Mouse (Mus musculus) kidney, embryonic 14.5 days (tissue): ENCODE measurements around the gene Klhl32. TPM values are rescaled to one million over a fixed set of nuclear protein-coding genes. Genes with fewer than 3 reads are reported as not detected.
"Not testable (repeated sequence)": the region's sequence is repeated elsewhere in the genome, so short reads cannot be mapped to it uniquely, and the experiment has no call there.

Source experiments
- ATAC-seq: fragments of 200-750 bp; cut with Nextera tagmentation; 2 replicates; pipeline ENCODE4 v1.8.0; 2017; ENCODE audit warnings: moderate number of reproducible peaks, mild to moderate bottlenecking, moderate TSS enrichment, moderate library complexity; ENCODE audit not compliant: low FRiP score, low TSS enrichment
- H3K27ac ChIP-seq: fragments of 300-500 bp; sonication (generic); 2 replicates; pipeline ENCODE4 v1.5.1; 2014; ENCODE audit warnings: low read depth, mild to moderate bottlenecking, low read length, moderate library complexity, mixed read lengths
- H3K27me3 ChIP-seq: fragments of 300-500 bp; sonication (generic); 2 replicates; pipeline ENCODE4 v1.6.1; 2014; ENCODE audit warnings: mild to moderate bottlenecking, low read length; ENCODE audit not compliant: control insufficient read depth, insufficient read depth
- H3K36me3 ChIP-seq: fragments of 300-500 bp; sonication (generic); 2 replicates; pipeline ENCODE4 v1.6.1; 2014; ENCODE audit warnings: low read length, mixed read lengths; ENCODE audit not compliant: control insufficient read depth, insufficient read depth
- H3K4me1 ChIP-seq: fragments of 300-500 bp; sonication (generic); 2 replicates; pipeline ENCODE4 v1.6.1; 2014; ENCODE audit warnings: low read length, mixed read lengths; ENCODE audit not compliant: control insufficient read depth, insufficient read depth
- H3K4me2 ChIP-seq: fragments of 300-500 bp; sonication (generic); replicated peaks from 2 replicates; pipeline ENCODE4 v1.6.1; 2014; ENCODE audit warnings: low read depth, mild to moderate bottlenecking, low read length
- H3K4me3 ChIP-seq: fragments of 300-500 bp; sonication (generic); 2 replicates; pipeline ENCODE4 v1.5.1; 2014; ENCODE audit warnings: mild to moderate bottlenecking, low read length
- H3K9ac ChIP-seq: fragments of 300-500 bp; sonication (generic); 2 replicates; pipeline ENCODE4 v1.6.1; 2014; ENCODE audit warnings: low read depth, mild to moderate bottlenecking, low read length, moderate library complexity
- H3K9me3 ChIP-seq: fragments of 300-500 bp; sonication (generic); 2 replicates; pipeline ENCODE4 v1.6.1; 2016; ENCODE audit warnings: low read length; ENCODE audit not compliant: control insufficient read depth
- WGBS: fragments of 180-500 bp; shearing (Covaris S2); extraction: QIAGEN DNeasy Blood & Tissue Kit; methylation state at CpG from one replicate; pipeline ENCODE4 v1.1.7; 2014; 5-methylcytosine and 5-hydroxymethylcytosine counted together
- polyA plus RNA-seq: library from polyadenylated mRNA; unstranded; fragments of >200 nt; fragmentation: Nextera tagmentation; extraction: Ambion mirVana; gene quantifications from 2 replicates; pipeline ENCODE4 v1.2.1, GENCODE M21; 2014

The Klhl32 gene
- polyA plus RNA-seq, 1 experiment from 2014 or later, result 2.5 TPM

- ATAC-seq, result no peak
- H3K4me1 ChIP-seq, result no peaks in the 10 kb centered on the region
- no peaks in the 10 kb centered on the region for H3K9me3 ChIP-seq
- H3K4me2 ChIP-seq, result no peak overlapping the region
- H3K27ac ChIP-seq, result no peak overlapping the region
- WGBS, result 86% methylated on average over 4 of the region's 4 CpGs
- no peak overlapping the region for H3K4me3 ChIP-seq
- H3K27me3 ChIP-seq, result no peaks in the 10 kb centered on the region
- no peak overlapping the region for H3K9ac ChIP-seq
- H3K36me3 ChIP-seq, result no peaks in the 10 kb centered on the region
These were observed 135.4 kb downstream of the Klhl32 start for GRCm38 (mm10) chr4:24715559-24715958.

- WGBS, result 82% methylated on average over 10 of the region's 10 CpGs
- H3K4me1 ChIP-seq, result no peaks in the 10 kb centered on the region
- no peaks in the 10 kb centered on the region for H3K27me3 ChIP-seq
- no peak overlapping the region for H3K27ac ChIP-seq
- H3K4me2 ChIP-seq, result no peak overlapping the region
- no peak overlapping the region for H3K4me3 ChIP-seq
- H3K9me3 ChIP-seq, result no peaks in the 10 kb centered on the region
- ATAC-seq, result no peak
- H3K9ac ChIP-seq, result no peak overlapping the region
- H3K36me3 ChIP-seq, result no peaks in the 10 kb centered on the region
These were observed 136.6 kb downstream of the Klhl32 start for GRCm38 (mm10) chr4:24714367-24714766.

- no peak for ATAC-seq
- WGBS, result 59% methylated on average over 7 of the region's 7 CpGs
These were observed 152.3 kb downstream of the Klhl32 start for GRCm38 (mm10) chr4:24698528-24699117.

GRCm38 (mm10) chr4:24680080-24680479 lies 170.8 kb downstream of the Klhl32 start:
- WGBS, result 84% methylated on average over 2 of the region's 2 CpGs
- H3K9me3 ChIP-seq, result no peaks in the 10 kb centered on the region
- no peak overlapping the region for H3K4me2 ChIP-seq
- H3K27ac ChIP-seq, result no peak overlapping the region
- no peaks in the 10 kb centered on the region for H3K36me3 ChIP-seq
- H3K9ac ChIP-seq, result no peak overlapping the region
- H3K27me3 ChIP-seq, result no peaks in the 10 kb centered on the region
- no peaks in the 10 kb centered on the region for H3K4me1 ChIP-seq
- no peak for ATAC-seq
- H3K4me3 ChIP-seq, result no peak overlapping the region

More at GRCm38 (mm10) chr4:24698528-24699117, 152.3 kb downstream of the Klhl32 start:
- no peaks in the 10 kb centered on the region for H3K9me3 ChIP-seq
- H3K4me1 ChIP-seq, result no peaks in the 10 kb centered on the region
- H3K36me3 ChIP-seq, result no peaks in the 10 kb centered on the region
- H3K4me3 ChIP-seq, result no peak overlapping the region
- no peak overlapping the region for H3K9ac ChIP-seq
- H3K4me2 ChIP-seq, result no peak overlapping the region
- H3K27ac ChIP-seq, result no peak overlapping the region
- no peaks in the 10 kb centered on the region for H3K27me3 ChIP-seq

GRCm38 (mm10) chr4:24670007-24670406 lies 180.9 kb downstream of the Klhl32 start:
- Histone ChIP-seq H3K4me2 (no peak overlapping the region), H3K36me3 (no peaks in the 10 kb centered on the region), H3K4me3 (no peak overlapping the region), H3K9me3 (no peaks in the 10 kb centered on the region), H3K4me1 (no peaks in the 10 kb centered on the region), H3K27me3 (no peaks in the 10 kb centered on the region), H3K9ac (no peak overlapping the region), H3K27ac (no peak overlapping the region)
- ATAC-seq, result no peak
- WGBS, result 90% methylated on average over 10 of the region's 10 CpGs

GRCm38 (mm10) chr4:24659218-24659617 lies 191.7 kb downstream of the Klhl32 start:
- Histone ChIP-seq H3K4me1 (no peaks in the 10 kb centered on the region), H3K27me3 (no peaks in the 10 kb centered on the region), H3K9me3 (no peaks in the 10 kb centered on the region), H3K4me3 (no peak overlapping the region), H3K9ac (no peak overlapping the region), H3K4me2 (no peak overlapping the region), H3K36me3 (no peaks in the 10 kb centered on the region), H3K27ac (no peak overlapping the region)
- 82% methylated on average over 6 of the region's 6 CpGs for WGBS
- ATAC-seq, result no peak

GRCm38 (mm10) chr4:24644735-24645134 lies 206.2 kb downstream of the Klhl32 start:
- H3K4me1 ChIP-seq, H3K9ac ChIP-seq, H3K9me3 ChIP-seq, H3K27me3 ChIP-seq, H3K27ac ChIP-seq, H3K4me2 ChIP-seq, H3K4me3 ChIP-seq, H3K36me3 ChIP-seq, ATAC-seq: not testable (repeated sequence)
- 86% methylated on average over 4 of the region's 8 CpGs for WGBS

GRCm38 (mm10) chr4:24642306-24642705 lies 208.6 kb downstream of the Klhl32 start:
- H3K27me3 ChIP-seq, result no peaks in the 10 kb centered on the region
- no peak overlapping the region for H3K4me2 ChIP-seq
- no peak overlapping the region for H3K4me3 ChIP-seq
- no peaks in the 10 kb centered on the region for H3K4me1 ChIP-seq
- H3K27ac ChIP-seq, result no peak overlapping the region
- H3K9ac ChIP-seq, result no peak overlapping the region
- no peaks in the 10 kb centered on the region for H3K9me3 ChIP-seq
- H3K36me3 ChIP-seq, result no peaks in the 10 kb centered on the region
- no peak for ATAC-seq
- WGBS, result 82% methylated on average over 2 of the region's 2 CpGs

GRCm38 (mm10) chr4:24631177-24631911 lies 219.6 kb downstream of the Klhl32 start:
- no peak overlapping the region for H3K27ac ChIP-seq
- H3K4me1 ChIP-seq, result 0 out of 2 replicates have a peak, but pooled peaks cover 4% of the 10 kb centered on the region
- H3K4me2 ChIP-seq, result no peak overlapping the region
- no peak for ATAC-seq
- H3K27me3 ChIP-seq, result no peaks in the 10 kb centered on the region
- WGBS, result 79% methylated on average over 9 of the region's 9 CpGs
- no peak overlapping the region for H3K9ac ChIP-seq
- H3K36me3 ChIP-seq, result no peaks in the 10 kb centered on the region
- no peaks in the 10 kb centered on the region for H3K9me3 ChIP-seq
- no peak overlapping the region for H3K4me3 ChIP-seq
